ENCODE assay signal across 11 mouse cellular contexts in genomic region chr15:79893824-79894123, GRCm38 (mm10). TPM values are rescaled to one million over a fixed set of nuclear protein-coding genes. Genes with fewer than 3 reads are reported as not detected.
DNase-seq lines count a peak whose midpoint lies in the region; ATAC-seq and TF ChIP-seq lines count a peak whose summit lies in the region.
"Had no signal": no experiment of that assay in that cellular context is flagged by ENCODE, and none has a peak within 500 bp of the region (broad histone marks: within the 10 kb centered on the region; RNA-seq: fewer than 3 reads in every experiment).

No protein-coding gene starts in this region.

- peak overlapping the region; percentile 22 for H3K4me3 ChIP-seq in kidney, embryonic 16.5 days (ENCODE audit: low read length)
- H3K4me3 ChIP-seq in MEL (ENCODE audit: control insufficient read depth in 1 of 2, insufficient read depth in 1 of 2, low read depth in 2 of 2, low read length in 2 of 2), result peak overlapping the region; percentile 67 to 96
- H3K4me3 ChIP-seq in liver, postnatal 0 days (ENCODE audit: low read depth, low read length), result peak overlapping the region; percentile 85
- H3K4me3 ChIP-seq: embryonic facial prominence, embryonic 12.5 days; neural tube, embryonic 12.5 days had no signal

- peak overlapping the region; percentile 44; the same call in 1 of the 2 replicates for H3K9ac ChIP-seq in kidney, embryonic 16.5 days (replicated peaks; ENCODE audit: low read length)
- H3K9ac ChIP-seq in MEL (ENCODE audit: control insufficient read depth, low read depth, low read length, poor library complexity, severe bottlenecking), result peak overlapping the region; percentile 32
- peak overlapping the region; percentile 85 for H3K9ac ChIP-seq in liver, postnatal 0 days (replicated peaks)
- H3K9ac ChIP-seq: embryonic facial prominence, embryonic 12.5 days; neural tube, embryonic 12.5 days had no signal

- no peak for DNase-seq in kidney, adult 8-10 months
- no peak for DNase-seq in MEL (ENCODE audit: low read depth, low spot score)
- peak; percentile 28 for DNase-seq in c-Kit-positive CD71-positive TER-119-negative erythroid progenitor cells, embryonic 14.5 days (ENCODE audit: low read depth)
- DNase-seq in liver, postnatal 0 days, result no peak
- no peak for DNase-seq in thymus, postnatal 4 days
- no peak for DNase-seq in frontal cortex, postnatal 36 days (ENCODE audit: low spot score in 2 of 2)
- DNase-seq: spleen, adult 18-20 months had no signal

- no peak for TF ChIP-seq POLR2A in MEL (IDR thresholded peaks at IDR 0.05; ENCODE audit: control insufficient read depth in 1 of 2, insufficient read depth in 1 of 2, low read depth in 1 of 2, low read length in 2 of 2, poor library complexity in 1 of 2)

- no peak for TF ChIP-seq RAD21 in MEL (IDR thresholded peaks at IDR 0.05; ENCODE audit: low read depth, low read length)

- TF ChIP-seq CTCF in MEL (IDR thresholded peaks at IDR 0.05 in 2 of 3, conservative IDR thresholded peaks at IDR 0.05 in 1 of 3; ENCODE audit: control insufficient read depth in 1 of 3, insufficient read depth in 1 of 3, low read depth in 2 of 3, low read length in 3 of 3, poor library complexity in 1 of 3, severe bottlenecking in 1 of 3), result no peak
- no peak for TF ChIP-seq CTCF in liver, postnatal 0 days (IDR thresholded peaks at IDR 0.05; ENCODE audit: low read depth)

- peak; percentile 55 to 64; a peak in 3 of 4 replicates for TF ChIP-seq EP300 in MEL (IDR thresholded peaks at IDR 0.05; ENCODE audit: low read depth in 1 of 2, low read length in 2 of 2)
- TF ChIP-seq EP300 in liver, postnatal 0 days (IDR thresholded peaks at IDR 0.05; ENCODE audit: low read depth), result peak; percentile 95

- H3K27ac ChIP-seq in kidney, embryonic 16.5 days (ENCODE audit: low read length), result 0 out of 2 replicates have a peak overlapping the region, but pooled peaks have one; percentile 24
- no peak overlapping the region for H3K27ac ChIP-seq in MEL (ENCODE audit: control insufficient read depth, low read depth, low read length)
- H3K27ac ChIP-seq in liver, postnatal 0 days (ENCODE audit: low read depth), result peak overlapping the region; percentile 91
- H3K27ac ChIP-seq: embryonic facial prominence, embryonic 12.5 days; neural tube, embryonic 12.5 days had no signal

- ATAC-seq in kidney, embryonic 16.5 days (ENCODE audit: low FRiP score, low TSS enrichment), result no peak
- ATAC-seq in liver, postnatal 0 days, result peak; percentile 38
- ATAC-seq: hindbrain, embryonic 16.5 days had no signal

- H3K27me3 ChIP-seq in kidney, embryonic 16.5 days (ENCODE audit: insufficient read depth, low read length), result no peaks in the 10 kb centered on the region
- no peaks in the 10 kb centered on the region for H3K27me3 ChIP-seq in MEL (ENCODE audit: control insufficient read depth in 1 of 2, insufficient read depth in 2 of 2, low read length in 2 of 2)
- H3K27me3 ChIP-seq in liver, postnatal 0 days (ENCODE audit: insufficient read depth, low read length), result no peaks in the 10 kb centered on the region

- H3K4me1 ChIP-seq in kidney, embryonic 16.5 days (ENCODE audit: insufficient read depth, low read length), result peaks cover 16% of the 10 kb centered on the region
- peaks cover 4 to 17% of the 10 kb centered on the region in 2 experiments for H3K4me1 ChIP-seq in MEL (ENCODE audit: control insufficient read depth in 1 of 2, insufficient read depth in 2 of 2, low read length in 2 of 2)
- H3K4me1 ChIP-seq in liver, postnatal 0 days (ENCODE audit: insufficient read depth), result peaks cover 33% of the 10 kb centered on the region

- peaks cover 5% of the 10 kb centered on the region for H3K79me2 ChIP-seq in MEL (ENCODE audit: control insufficient read depth, insufficient read depth, low read length, poor library complexity)

- no peaks in the 10 kb centered on the region for H3K36me3 ChIP-seq in kidney, embryonic 16.5 days (ENCODE audit: insufficient read depth, low read length)
- H3K36me3 ChIP-seq in MEL (ENCODE audit: control insufficient read depth in 1 of 2, insufficient read depth in 2 of 2, low read length in 2 of 2), result peaks cover 2 to 14% of the 10 kb centered on the region in 2 experiments; a peak in 2 of 4 replicates
- H3K36me3 ChIP-seq in liver, postnatal 0 days (replicated peaks; ENCODE audit: insufficient read depth, low read length), result peaks cover 22% of the 10 kb centered on the region
- H3K36me3 ChIP-seq: embryonic facial prominence, embryonic 12.5 days; neural tube, embryonic 12.5 days had no signal

- H3K9me3 ChIP-seq in kidney, embryonic 16.5 days (ENCODE audit: low read length), result no peaks in the 10 kb centered on the region
- H3K9me3 ChIP-seq in MEL (replicated peaks; ENCODE audit: insufficient read depth, low read length), result no peaks in the 10 kb centered on the region
- no peaks in the 10 kb centered on the region for H3K9me3 ChIP-seq in liver, postnatal 0 days (ENCODE audit: low read length)
- H3K9me3 ChIP-seq: embryonic facial prominence, embryonic 12.5 days; neural tube, embryonic 12.5 days had no signal

- peak overlapping the region; percentile 73 for H3K4me2 ChIP-seq in kidney, embryonic 16.5 days (replicated peaks; ENCODE audit: low read depth, low read length)
- H3K4me2 ChIP-seq in liver, postnatal 0 days (ENCODE audit: low read depth, low read length), result peak overlapping the region; percentile 98
- H3K4me2 ChIP-seq: embryonic facial prominence, embryonic 12.5 days; neural tube, embryonic 12.5 days had no signal

- 66% methylated on average over 3 of the region's 3 CpGs for WGBS in kidney, embryonic 16.5 days
- WGBS in liver, postnatal 0 days (ENCODE audit: insufficient replicate concordance), result 30% methylated on average over 3 of the region's 3 CpGs

TF ChIP-seq in MEL, 35 proteins besides CTCF, POLR2A, EP300 and RAD21:
- TF ChIP-seq SIN3A (IDR thresholded peaks at IDR 0.05; ENCODE audit: low read length), result no peak
- no peak for TF ChIP-seq ELF1 (IDR thresholded peaks at IDR 0.05; ENCODE audit: low read depth, low read length)
- TF ChIP-seq ZNF384 (IDR thresholded peaks at IDR 0.05; ENCODE audit: low read depth, low read length), result no peak
- peak; percentile 58 for TF ChIP-seq TCF12 (IDR thresholded peaks at IDR 0.05; ENCODE audit: low read depth, low read length)
- no peak for TF ChIP-seq NRF1 (IDR thresholded peaks at IDR 0.05; ENCODE audit: insufficient read depth, low read depth, low read length, poor library complexity, severe bottlenecking)
- TF ChIP-seq MYB (IDR thresholded peaks at IDR 0.05; ENCODE audit: low read depth, low read length), result no peak
- no peak; the same call in 1 of the 2 replicates for TF ChIP-seq TAL1 (IDR thresholded peaks at IDR 0.05; ENCODE audit: low read length)
- no peak for TF ChIP-seq HCFC1 (IDR thresholded peaks at IDR 0.05; ENCODE audit: low read depth, low read length)
- TF ChIP-seq GABPA (IDR thresholded peaks at IDR 0.05; ENCODE audit: low read depth, low read length), result no peak
- TF ChIP-seq USF2 (IDR thresholded peaks at IDR 0.05; ENCODE audit: borderline replicate concordance in 1 of 2, insufficient read depth in 1 of 2, low read depth in 1 of 2, low read length in 2 of 2), result no peak
- peak; percentile 68 for TF ChIP-seq GATA1 (IDR thresholded peaks at IDR 0.05; ENCODE audit: low read depth, low read length)
- no peak for TF ChIP-seq SMC3 (IDR thresholded peaks at IDR 0.05; ENCODE audit: low read depth, low read length)
- no peak for TF ChIP-seq ZKSCAN1 (IDR thresholded peaks at IDR 0.05; ENCODE audit: low read depth, low read length)
- no peak for TF ChIP-seq MYC (IDR thresholded peaks at IDR 0.05; ENCODE audit: low read depth, low read length)
- peak; percentile 53 for TF ChIP-seq ETS1 (IDR thresholded peaks at IDR 0.05; ENCODE audit: low read depth, low read length)
- no peak for TF ChIP-seq MXI1 (IDR thresholded peaks at IDR 0.05; ENCODE audit: low read depth, low read length)

RNA-seq across cellular contexts. Expression of gene Apobec3, which starts 2.3 kb away (rescaled TPM):
- polyA plus RNA-seq in kidney, embryonic 16.5 days (2015; fragmentation: Nextera tagmentation; extraction: Ambion mirVana), result 29.3 and 36.5 TPM in 2 replicates
- 17.2 and 22.2 TPM in 2 replicates for total RNA-seq in MEL (2012; rRNA removed)
- 10 to 100 TPM in 1 of 2 experiments, not detected in 1; 38.6 TPM for polyA plus RNA-seq in MEL (2012; ENCODE audit: insufficient read depth in 1 of 2, insufficient read length in 2 of 2, low read depth in 1 of 2, low replicate concordance in 2 of 2, missing spikeins in 1 of 2)
- polyA plus RNA-seq in liver, postnatal 0 days (2015; fragmentation: Nextera tagmentation; extraction: Ambion mirVana), result 34.6 and 38.1 TPM in 2 replicates

RNA-seq across cellular contexts. Expression of gene Cbx6, which starts 59.3 kb away (rescaled TPM):
- polyA plus RNA-seq in kidney, embryonic 16.5 days (2015; fragmentation: Nextera tagmentation; extraction: Ambion mirVana), result 52.1 and 58.8 TPM in 2 replicates
- 21.7 and 25.1 TPM in 2 replicates for total RNA-seq in MEL (2012; rRNA removed)
- 10 to 100 TPM in 1 of 2 experiments, not detected in 1; 43.6 TPM for polyA plus RNA-seq in MEL (2012; ENCODE audit: insufficient read depth in 1 of 2, insufficient read length in 2 of 2, low read depth in 1 of 2, low replicate concordance in 2 of 2, missing spikeins in 1 of 2)
- polyA plus RNA-seq in liver, postnatal 0 days (2015; fragmentation: Nextera tagmentation; extraction: Ambion mirVana), result 3.9 and 4.4 TPM in 2 replicates

RNA-seq across cellular contexts. Expression of gene Npcd, which starts 59.7 kb away (rescaled TPM):
- polyA plus RNA-seq in kidney, embryonic 16.5 days (2015; fragmentation: Nextera tagmentation; extraction: Ambion mirVana), result not detected in 2 replicates
- total RNA-seq in MEL (2012; rRNA removed), result 0.23 TPM in 1 of 2 replicates, not detected in the other
- not detected for polyA plus RNA-seq in MEL (2012; ENCODE audit: insufficient read depth in 1 of 2, insufficient read length in 2 of 2, low read depth in 1 of 2, low replicate concordance in 2 of 2, missing spikeins in 1 of 2)
- polyA plus RNA-seq in liver, postnatal 0 days (2015; fragmentation: Nextera tagmentation; extraction: Ambion mirVana), result not detected in 2 replicates

Comparison
In these comparisons a context has a peak if more than half of its experiments do, and no peak if none do; other contexts are left out.
1. H3K4me3 ChIP-seq: peak in every context shown above with its lines; median percentile 85 in liver, postnatal 0 days; 82 in MEL; 22 in kidney, embryonic 16.5 days.
2. H3K9ac ChIP-seq: peak in every context shown above with its lines; median percentile 85 in liver, postnatal 0 days; 44 in kidney, embryonic 16.5 days; 32 in MEL.